Mouse (Mus musculus) heart, postnatal 10 days (tissue): ENCODE measurements around the gene Ofd1. TPM values are rescaled to one million over a fixed set of nuclear protein-coding genes. Genes with fewer than 3 reads are reported as not detected.
A peak's percentile ranks its signal among the peaks of the same experiment; 100 is the strongest.

ENCODE experiments used
- DNase-seq, 2 experiments: peaks; one replicate each; pipeline ENCODE4 v3.0.0; 2021
- intact Hi-C: fragments of 180-260 bp; cut with DNase I; formaldehyde crosslinking; loops from one replicate; pipeline ENCODE4 v1.15.1; 2025
- total RNA-seq, 2 experiments: library from RNA; stranded (reverse); gene quantifications; 2 replicates each; pipeline ENCODE4 v1.2.3; 2021

Gene Ofd1
- total RNA-seq = 1 to 10 TPM; 5.0 to 5.7 TPM

DNA sequence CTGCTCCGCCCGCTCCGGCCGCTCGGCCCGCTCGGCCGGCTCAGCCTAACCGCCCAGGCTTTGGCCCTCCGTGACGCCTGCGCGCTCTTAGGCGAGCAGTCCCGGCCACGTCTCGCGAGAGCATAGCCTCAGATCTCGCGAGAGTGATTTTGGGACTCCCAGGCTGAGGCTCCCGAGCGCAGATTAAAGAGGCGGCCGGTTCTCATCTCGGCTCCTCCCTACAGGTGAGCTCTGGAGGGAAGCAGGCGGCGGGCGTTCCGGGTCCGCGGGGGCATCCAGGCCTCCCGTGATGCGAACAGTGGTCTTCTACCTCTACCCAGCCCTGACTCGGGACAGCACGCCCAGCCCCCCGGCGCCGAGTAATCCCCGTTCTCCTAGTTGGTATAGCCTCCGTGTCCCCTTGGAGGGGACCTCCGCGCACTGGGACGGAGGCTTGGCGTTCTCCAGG is at the start of gene Ofd1:
Gene Ofd1 (minus strand): TSS at position 89 of the 448 bp plus-strand sequence.
- peak; percentile 90 to 93 for DNase-seq
- intact Hi-C loops = loop anchor here (5.0 to 10.0 kb wide), 2 partner anchors 72 to 794 kb away; no protein-coding TSS in a partner anchor

DNA sequence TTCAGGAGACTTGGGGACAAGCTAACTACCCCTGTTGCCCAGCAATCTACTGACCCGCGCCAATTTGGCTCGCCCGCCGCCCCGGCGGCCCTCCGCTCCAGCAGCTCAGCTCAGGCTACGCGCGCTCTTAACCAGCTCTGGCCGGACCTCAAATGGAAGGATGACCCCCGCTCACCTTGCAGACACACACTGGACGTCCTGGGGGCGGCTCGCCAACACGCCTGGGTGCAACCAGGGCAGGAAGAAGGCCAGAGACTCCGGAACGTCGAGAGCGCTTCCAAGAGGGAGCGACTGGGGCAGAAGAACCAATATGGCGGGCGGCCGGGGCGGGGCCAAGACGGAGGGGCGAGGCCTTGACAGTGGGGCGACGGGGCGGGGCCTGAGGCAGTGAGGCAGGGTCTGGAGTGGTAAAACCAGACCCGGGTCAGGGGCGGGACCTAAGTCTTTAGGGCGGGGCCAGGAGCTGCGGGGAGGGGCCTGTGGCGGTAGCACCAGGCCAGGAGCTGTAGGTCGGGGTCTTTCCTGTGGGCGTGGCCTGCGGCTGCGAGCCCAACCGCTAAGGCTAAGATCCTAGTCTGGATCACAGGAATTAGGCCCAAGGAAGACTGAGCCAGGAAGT is 39.0 kb upstream of the Ofd1 start, which contains the start of gene Rab9:
Gene Rab9 (minus strand): TSS at position 503 of the 619 bp plus-strand sequence.
- peak; percentile 93 for DNase-seq
- intact Hi-C loops = no loop called here

DNA sequence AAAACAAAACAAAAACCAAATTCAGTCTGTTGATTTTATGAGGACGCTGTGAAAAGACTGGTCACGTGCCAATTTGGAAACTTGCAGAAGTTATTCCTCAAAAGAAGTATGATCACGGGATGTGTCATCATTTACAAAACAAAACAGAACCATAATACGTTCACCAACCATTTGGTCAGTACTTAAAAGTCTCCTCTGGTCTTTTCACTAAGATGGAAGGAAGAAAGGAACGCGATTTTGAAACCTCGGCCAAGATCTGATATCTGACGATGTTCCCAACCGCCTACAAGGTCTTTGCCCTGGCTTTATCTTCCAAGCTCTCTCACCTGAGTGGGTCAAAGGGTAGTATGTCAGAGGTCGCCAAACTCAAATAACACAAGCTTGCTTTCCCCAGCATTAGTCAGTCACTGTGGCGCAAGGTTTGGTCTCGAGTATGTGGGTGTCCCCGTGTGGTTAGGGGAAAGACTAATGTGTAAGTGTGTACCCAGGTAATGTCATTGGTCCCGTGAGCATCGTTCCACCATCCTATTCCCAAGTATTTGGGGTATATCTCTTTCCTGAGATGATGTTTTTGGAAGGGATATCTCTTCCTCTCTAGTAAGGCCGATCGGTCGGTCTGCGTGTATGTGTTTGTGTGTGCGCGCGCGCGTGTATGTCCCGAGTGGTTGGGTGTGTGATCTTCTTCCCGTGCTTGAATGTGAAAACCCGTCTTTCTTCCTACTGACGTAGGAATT is 38.3 kb upstream of the Ofd1 start:
- DNase-seq = peak; percentile 12
- intact Hi-C loops = no loop called here

DNA sequence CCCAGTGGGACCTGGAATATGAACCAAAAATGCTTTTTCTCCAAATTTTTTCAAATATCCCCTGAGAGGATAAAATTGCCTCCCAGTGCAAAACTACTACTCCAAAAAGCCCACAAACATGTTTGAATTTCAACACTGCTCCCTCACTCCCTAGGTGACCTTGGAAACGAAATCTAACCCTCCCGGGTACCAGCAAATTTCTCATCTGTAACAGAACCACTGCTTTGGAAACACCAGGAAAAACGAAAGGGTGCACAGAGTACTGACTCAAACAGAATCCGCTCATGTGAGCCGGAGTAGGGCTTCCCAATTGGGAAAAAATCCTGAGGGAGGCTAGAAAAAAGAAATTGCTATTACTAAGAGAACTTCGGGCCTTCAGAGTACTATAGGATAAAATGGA is 36.9 kb upstream of the Ofd1 start:
- intact Hi-C loops = no loop called here
- DNase-seq = no peak

DNA sequence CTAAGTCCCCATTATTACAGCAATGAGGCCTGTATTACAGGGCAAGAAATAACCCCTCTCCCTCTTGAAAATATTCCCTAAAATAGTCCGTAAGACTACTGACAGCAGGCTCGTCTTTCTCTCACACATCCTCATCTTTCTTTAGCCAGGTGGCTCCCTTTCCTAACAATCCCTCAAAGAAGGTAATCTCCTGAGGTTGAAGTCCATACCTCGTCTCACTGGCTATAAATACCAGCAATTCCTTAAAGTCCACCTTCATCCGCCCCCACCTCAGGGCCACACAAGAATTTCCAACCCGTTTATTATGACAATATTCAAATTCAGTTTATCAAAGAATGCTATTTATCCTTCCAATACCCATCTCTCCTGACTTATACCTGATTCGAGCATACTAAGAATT is 32.1 kb upstream of the Ofd1 start:
- intact Hi-C loops = no loop called here
- DNase-seq = no peak

DNA sequence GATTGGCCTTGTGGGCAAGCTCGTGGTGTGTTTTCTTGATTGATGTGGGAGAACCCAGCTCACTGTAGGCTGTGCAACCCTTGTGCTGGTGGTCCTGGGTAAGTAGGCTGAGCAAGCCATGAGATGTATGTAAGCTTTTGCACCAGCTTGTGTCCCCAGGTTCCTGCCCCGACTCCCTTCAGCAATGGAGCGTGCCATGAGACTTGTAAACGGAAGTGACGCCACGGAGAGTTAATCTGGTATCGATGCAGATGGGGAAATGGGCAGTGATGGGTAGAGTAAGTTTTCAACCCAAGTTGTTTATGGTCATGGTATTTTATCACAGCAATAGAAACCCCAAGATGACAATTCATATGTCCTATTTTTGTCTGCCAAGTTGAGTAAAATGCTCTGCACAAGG is 27.8 kb upstream of the Ofd1 start:
- intact Hi-C loops = no loop called here
- DNase-seq = no peak

DNA sequence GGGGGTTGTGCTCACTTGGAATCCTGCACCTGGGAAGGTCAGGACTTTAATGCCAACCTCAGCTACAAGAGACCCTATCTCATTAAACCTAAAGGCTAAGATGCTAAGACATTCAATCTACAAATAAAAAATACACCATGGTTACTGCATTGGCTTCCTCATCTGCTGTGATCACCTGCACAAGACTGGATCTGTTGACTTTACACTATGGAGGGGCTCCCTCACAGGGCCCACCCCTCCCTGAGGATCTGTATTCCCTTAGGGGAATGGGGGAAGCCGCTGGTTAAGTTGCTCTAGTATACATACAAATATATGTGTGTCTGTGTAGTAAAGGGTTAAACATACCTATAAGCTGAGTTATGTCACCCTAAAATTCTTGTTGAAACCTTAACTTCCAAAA is 15.0 kb upstream of the Ofd1 start:
- intact Hi-C loops = no loop called here
- no peak for DNase-seq

DNA sequence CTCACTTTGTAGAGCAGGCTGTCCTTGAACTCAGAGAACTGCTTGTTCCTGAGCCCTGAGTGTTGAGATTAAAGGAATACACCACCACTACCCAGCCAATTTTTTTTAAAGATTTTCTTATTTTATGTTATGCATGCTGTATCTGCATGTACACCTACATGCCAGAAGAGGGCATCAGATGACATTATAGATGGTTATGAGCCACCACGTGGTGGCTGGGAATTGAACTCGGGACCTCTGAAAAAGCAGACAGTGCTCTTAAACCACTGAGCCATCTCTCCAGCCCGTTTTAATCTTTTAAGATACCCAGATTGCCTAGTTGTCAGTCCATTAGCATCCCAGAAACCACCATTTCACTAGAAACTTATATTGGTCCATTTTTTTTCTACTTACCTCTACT is 13.8 kb upstream of the Ofd1 start:
- DNase-seq = no peak
- intact Hi-C loops = no loop called here

DNA sequence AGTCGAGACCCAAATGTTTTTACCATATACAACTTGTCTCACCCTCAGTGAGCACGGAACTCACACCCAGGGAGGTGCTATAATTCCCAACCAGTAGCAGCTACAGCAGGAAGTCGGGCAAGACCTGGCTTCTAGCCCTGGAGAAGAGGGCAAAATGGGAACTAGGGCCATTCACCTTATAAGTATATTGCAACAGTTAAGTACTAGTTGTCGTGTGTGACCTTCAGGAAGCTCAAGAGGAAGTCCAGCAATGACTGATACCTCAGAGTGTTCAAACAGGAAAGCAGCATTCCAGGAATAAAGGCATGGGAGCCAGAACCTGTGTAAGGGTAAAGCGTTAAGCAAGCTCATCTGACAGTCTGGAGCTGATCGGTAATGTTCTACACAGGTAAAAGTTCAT is 13.0 kb upstream of the Ofd1 start:
- intact Hi-C loops = no loop called here

DNA sequence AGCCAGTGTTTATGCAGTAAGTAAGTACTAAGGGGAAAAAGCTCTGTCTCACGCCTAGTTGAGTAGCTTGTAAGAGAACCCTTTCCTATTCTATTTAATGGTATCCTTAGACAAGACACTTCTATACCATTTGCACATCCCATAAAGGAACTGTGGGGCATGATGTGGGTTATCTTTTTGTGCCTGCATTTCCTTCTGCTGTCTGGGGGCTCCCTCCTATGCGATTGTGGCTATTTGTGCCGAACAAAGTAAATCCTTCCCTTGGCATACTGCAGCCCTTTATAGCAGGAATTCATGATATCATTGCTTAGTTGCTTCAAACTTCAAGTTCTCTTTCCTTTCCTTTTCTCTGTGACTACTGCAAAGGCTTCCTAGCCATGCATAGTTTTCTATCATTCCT is 4.0 kb upstream of the Ofd1 start:
- intact Hi-C loops = loop anchor here (5.0 to 10.0 kb wide), 2 partner anchors 68 to 790 kb away; no protein-coding TSS in a partner anchor
- DNase-seq = no peak

More for the DNA sequence above, 13.0 kb upstream of the Ofd1 start:
- DNase-seq = no peak

DNA sequence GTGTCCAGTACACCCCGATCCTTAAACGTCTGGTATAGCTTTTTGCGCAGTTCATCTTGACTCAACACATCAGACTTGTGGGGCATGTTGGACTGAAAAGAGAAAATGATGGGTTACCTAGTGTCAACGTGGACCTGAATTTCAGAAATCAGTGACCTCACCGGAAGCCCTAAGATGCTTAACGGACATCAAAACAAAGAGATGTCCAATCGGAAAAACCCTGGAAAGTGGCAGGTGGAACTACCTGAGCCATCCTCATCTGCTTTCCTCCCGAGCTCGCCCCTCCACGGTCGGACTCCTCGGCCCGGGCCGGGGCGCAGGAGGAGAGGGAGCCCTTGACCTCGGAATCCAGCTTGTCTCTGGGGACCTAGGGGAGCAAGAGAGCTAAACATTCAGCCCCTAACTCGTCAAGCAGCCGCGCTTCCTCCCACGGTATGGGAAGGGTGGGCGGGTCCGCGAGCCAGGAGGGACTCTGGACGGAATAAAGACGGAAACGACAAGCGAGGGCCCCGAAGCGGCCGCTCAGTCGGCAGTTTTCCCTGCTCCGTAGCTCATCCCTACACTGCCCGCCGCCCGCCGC is 378 bp downstream of the Ofd1 start, which contains the start of gene Trappc2:
Gene Trappc2 (plus strand): TSS at position 539 of the 580 bp plus-strand sequence.
- no peak for DNase-seq
- intact Hi-C loops = loop anchor here (5.0 to 10.0 kb wide), 2 partner anchors 72 to 795 kb away; no protein-coding TSS in a partner anchor

DNA sequence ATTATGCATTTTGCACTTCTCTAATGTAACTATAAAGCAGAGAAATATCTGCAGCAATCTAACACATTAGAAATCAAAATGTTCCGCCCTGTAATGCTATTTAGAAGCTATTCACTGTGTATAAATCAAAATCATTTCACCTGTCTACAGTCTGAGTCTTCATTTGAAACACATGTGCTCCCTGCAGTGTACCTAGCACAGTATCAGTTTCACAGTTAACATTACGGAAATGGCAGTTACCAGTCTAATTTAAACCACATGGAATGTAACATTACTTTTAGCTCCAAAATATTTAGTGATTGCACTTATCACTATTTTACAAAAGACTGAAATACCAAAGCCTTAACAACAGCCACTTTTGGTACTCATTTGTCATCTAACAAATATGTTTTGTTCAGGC is 5.7 kb downstream of the Ofd1 start:
- intact Hi-C loops = loop anchor here (5.0 kb wide), 1 partner anchor 217 kb away; no protein-coding TSS in a partner anchor

DNA sequence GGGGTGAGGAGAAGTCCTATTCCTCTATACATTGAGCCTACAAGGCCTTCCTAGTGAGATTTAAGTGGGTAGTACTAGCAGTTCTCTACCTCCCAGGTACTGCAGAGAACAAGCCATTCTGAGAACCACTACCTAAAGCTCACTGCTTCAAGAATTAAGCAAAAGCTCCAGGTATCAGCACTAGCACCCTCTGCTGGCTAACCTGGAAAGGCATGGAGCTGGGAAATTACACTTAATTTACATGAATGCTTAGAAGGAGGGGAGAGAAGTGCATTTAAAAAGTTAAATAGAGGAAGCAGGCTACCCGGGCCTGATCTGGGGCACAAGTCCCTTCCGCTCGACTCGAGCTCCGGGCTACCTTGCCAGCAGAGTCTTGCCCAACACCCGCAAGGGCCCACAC is 24.3 kb downstream of the Ofd1 start:
- peak; percentile 18 to 35 for DNase-seq
- intact Hi-C loops = loop anchor here (10.0 kb wide), 1 partner anchor 241 kb away; the partner anchor contains the start of gene Gemin8

More for the DNA sequence above, 5.7 kb downstream of the Ofd1 start:
- DNase-seq = no peak

DNA sequence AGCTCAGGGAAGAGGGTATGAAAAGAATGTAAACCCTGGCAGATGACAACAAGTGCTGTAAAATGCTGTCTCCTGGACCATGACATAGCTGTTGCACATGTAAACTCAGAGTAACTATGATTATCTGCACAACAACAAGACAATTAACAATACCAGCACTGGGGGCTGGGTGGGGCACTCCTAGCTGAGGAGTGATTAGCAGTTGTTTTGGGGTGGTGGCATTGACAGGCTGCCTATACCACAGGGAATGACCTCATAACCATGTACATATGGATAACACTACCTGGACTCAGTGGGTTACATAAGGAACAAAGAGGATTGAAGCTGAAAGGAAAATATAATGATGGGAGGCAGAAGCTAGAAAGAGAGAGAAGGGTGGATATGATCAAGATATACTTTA is 32.6 kb downstream of the Ofd1 start:
- no peak for DNase-seq
- intact Hi-C loops = no loop called here

DNA sequence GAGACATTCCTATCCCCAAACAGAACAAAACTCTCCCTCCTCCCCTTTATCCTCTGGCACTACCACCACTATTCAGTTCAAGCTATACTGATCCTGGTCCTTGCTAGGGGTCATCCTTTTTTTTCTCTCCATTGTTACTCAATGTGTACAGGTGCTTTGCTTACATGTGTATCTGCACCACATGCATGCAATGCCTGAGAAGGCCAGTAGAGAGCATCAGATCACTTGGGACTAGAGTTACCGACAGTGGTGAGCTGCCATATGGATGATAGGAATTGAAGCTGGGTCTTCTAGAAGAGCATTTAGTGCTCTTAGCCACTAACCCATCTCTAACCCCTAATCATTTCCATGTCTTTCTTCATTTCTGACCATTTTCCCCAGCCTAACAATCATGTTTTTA is 46.8 kb downstream of the Ofd1 start:
- intact Hi-C loops = no loop called here
- no peak for DNase-seq

DNA sequence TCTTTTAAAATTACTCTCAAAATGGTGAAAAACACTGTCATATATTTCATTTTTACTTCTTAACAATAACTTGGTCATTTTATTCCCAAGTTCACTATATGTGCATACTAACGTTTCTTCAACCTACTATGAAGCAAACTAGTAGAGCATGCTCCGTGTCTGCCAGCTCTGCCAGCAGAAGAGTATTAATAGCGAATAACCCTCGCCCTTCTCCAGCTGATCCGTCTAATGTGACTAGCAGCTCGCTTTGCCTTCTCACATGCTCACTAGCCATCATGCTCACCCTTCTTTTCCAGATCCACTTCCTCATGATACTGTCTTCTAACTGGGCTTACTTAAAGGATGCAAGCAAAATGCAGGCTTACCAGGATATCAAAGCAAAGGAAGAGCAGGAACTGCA is 53.8 kb downstream of the Ofd1 start:
- intact Hi-C loops = no loop called here
- no peak for DNase-seq

DNA sequence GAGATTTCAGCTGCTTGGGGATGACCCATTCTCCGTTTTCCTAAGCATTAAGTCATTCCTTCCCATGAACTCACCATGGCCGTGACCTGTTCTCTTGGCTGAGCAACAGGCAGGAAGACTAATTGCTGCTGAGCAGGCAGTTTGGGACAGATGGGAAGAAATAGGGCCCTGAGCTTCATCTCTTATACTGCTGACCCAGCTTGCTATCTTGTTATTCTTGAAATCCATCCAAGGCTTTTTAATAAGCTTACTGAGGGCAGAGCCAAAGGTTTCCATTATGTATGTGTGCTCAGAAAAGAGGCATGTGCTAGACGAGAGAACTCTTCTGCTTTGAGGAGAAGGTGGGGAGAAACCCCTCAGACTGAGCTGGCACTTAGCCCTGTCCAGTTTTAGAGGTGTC is 55.6 kb downstream of the Ofd1 start:
- intact Hi-C loops = no loop called here
- DNase-seq = peak; percentile 35 to 36

DNA sequence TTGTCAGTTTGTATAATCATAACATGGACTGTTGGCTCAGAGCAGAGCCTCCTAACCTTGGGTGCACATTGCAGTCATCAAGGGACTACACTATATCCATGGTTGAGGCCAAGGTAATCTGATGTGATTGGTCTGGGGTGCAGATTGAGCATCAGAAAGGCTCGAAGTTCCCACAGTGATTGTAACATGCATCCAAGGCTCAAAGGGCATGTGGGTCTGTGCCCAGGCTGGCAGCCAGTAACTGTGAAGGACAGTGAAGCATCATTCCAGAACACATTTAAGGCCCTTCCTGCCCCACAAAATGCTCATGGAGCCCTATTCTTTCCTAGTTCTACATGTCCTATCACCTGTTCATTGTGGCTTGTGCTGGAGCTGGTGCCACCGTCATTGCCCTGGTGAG is 56.9 kb downstream of the Ofd1 start:
- DNase-seq = no peak
- intact Hi-C loops = no loop called here

DNA sequence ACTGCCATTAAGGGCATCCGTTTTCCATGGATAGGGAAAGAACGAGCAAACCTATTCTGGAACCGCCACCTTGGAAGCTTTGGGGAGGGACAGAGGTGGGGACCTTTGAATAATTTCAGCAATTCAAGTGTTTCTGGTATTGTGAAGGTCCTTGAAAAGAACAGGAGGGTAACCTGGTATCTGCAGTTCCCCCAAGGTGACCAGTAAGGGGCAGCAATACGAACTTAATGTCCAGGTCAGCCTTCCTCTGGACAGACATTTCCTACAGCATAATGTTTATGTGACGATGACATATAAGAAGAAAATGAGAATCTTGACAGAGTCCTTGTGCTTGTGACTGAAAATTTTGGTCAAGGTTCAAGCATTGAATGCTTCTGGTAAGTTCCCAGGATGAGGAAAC is 61.9 kb downstream of the Ofd1 start:
- intact Hi-C loops = no loop called here
- DNase-seq = no peak

DNA sequence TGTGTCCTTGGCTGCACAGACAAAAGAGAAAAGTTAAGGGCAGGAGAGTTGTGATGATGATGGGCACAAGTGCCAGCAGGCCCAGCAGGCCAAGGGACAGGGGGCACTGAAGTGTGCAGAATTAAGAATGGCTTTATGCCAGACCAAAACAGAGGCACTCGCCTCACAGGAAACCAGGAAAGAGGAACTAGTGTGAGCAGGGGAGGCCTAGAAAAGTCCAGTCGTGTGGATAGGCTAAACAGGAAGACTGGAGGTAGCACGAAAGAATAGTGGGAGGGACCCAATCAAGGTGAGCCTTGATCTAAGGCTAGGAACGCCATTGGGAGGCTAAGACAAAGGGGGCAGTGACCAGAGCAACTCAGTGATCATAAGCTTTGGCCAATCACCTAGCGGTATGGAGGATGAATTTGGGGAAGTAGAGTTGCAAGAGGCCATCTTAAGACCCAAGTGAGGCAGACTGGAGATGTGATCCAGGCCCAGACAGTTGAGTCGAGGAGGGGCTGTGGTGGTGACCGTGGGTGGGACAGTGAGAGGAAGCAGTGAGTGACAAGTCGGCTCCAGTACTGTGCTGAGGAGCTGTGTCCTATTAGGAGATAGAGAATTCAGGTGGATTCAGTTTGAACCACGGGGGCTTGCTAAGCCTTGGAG is 63.7 kb downstream of the Ofd1 start:
- DNase-seq = no peak
- intact Hi-C loops = no loop called here
